Mouse (Mus musculus) testis, adult 2 months (tissue): ENCODE results near the gene Nub1.

ENCODE experiments used
- CTCF ChIP-seq: fragments of 200-500 bp; IDR thresholded peaks from 2 replicates; pipeline ENCODE4 v1.5.1; 2012; ENCODE audit warnings: low read depth, mild to moderate bottlenecking, inconsistent platforms, low read length, moderate library complexity; ENCODE audit not compliant: control insufficient read depth, insufficient read depth, insufficient replicate concordance
- POLR2A ChIP-seq: fragments of 200-500 bp; IDR thresholded peaks from 2 replicates; pipeline ENCODE4 v1.6.1; 2012; ENCODE audit warnings: low read depth, mild to moderate bottlenecking, inconsistent platforms, low read length, moderate library complexity; ENCODE audit not compliant: control insufficient read depth

DNA sequence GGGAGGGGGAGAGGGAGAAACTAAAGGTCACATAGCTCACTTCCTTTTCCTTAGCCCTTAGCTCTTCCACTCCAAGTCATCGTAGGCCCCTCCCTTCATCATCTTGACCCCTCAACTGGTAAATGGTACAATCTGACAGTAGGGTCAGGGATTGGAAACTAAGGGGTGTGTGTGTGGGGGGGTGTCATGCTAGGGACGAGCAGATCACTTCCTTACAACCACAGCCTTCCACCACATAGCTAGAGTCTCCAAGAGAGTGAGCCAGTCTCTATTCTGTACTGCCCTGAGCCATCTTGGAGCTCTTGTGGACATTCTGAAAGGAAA lies 66.8 kb downstream of the Nub1 start:
- TF ChIP-seq POLR2A (no peak), CTCF (no peak)
